Mouse (Mus musculus) heart, postnatal 25 days (tissue): ENCODE results near the gene Usp30. TPM values are rescaled to one million over a fixed set of nuclear protein-coding genes. Genes with fewer than 3 reads are reported as not detected.

Experiments used
- DNase-seq: peaks from one replicate; pipeline ENCODE4 v3.0.0; 2022; ENCODE audit warnings: low spot score
- intact Hi-C: fragments of 180-260 bp; cut with DNase I; formaldehyde crosslinking; loops from one replicate; pipeline ENCODE4 v1.15.1; 2025
- total RNA-seq, 2 experiments: library from RNA; stranded (reverse); gene quantifications; 2 replicates each; pipeline ENCODE4 v1.2.3; 2021

Gene Usp30
- total RNA-seq, 2 experiments from 2014 or later: 9.9 to 11.1 TPM

GRCm38 (mm10) chr5:114116586-114116985 is 51.3 kb downstream of the Usp30 start:
- no peak for DNase-seq
- intact Hi-C loops: no loop called here

- no peak for DNase-seq
- intact Hi-C loops: loop anchor here (10.0 kb wide), 1 partner anchor 255 kb away; no protein-coding TSS in a partner anchor
Measured at GRCm38 (mm10) chr5:114119806-114120205, 54.5 kb downstream of the Usp30 start.

- DNase-seq: no peak
- intact Hi-C loops: loop anchor here (2.0 to 10.0 kb wide), 3 partner anchors 25 to 249 kb away; no protein-coding TSS in a partner anchor
Measured at GRCm38 (mm10) chr5:114126008-114126407, 60.7 kb downstream of the Usp30 start.

- DNase-seq: no peak
- intact Hi-C loops: loop anchor here (2.0 to 10.0 kb wide), 3 partner anchors 26 to 248 kb away; no protein-coding TSS in a partner anchor
Measured at GRCm38 (mm10) chr5:114126499-114127244, 61.4 kb downstream of the Usp30 start.

- intact Hi-C loops: loop anchor here (2.0 to 10.0 kb wide), 3 partner anchors 27 to 247 kb away; no protein-coding TSS in a partner anchor
- peak; percentile 59 for DNase-seq
Measured at GRCm38 (mm10) chr5:114127374-114128349, 62.4 kb downstream of the Usp30 start, which contains the start of gene Alkbh2. TSS of gene Alkbh2 (minus strand) at chr5:114128218.

GRCm38 (mm10) chr5:114129550-114130210 is 64.4 kb downstream of the Usp30 start:
- DNase-seq: no peak
- intact Hi-C loops: loop anchor here (5.0 to 10.0 kb wide), 2 partner anchors 77 to 245 kb away; no protein-coding TSS in a partner anchor

- DNase-seq: no peak
- intact Hi-C loops: no loop called here
Measured at GRCm38 (mm10) chr5:114130211-114130605, 64.9 kb downstream of the Usp30 start, which contains the start of gene Ung. TSS of gene Ung (plus strand) at chr5:114130386.

- intact Hi-C loops: no loop called here
- peak; percentile 88 for DNase-seq
Measured at GRCm38 (mm10) chr5:114130698-114131520, 65.6 kb downstream of the Usp30 start.

GRCm38 (mm10) chr5:114131521-114131840 is 66.2 kb downstream of the Usp30 start:
- peak; percentile 40 for DNase-seq
- intact Hi-C loops: no loop called here

GRCm38 (mm10) chr5:114132841-114133240 is 67.6 kb downstream of the Usp30 start:
- no peak for DNase-seq
- intact Hi-C loops: no loop called here

GRCm38 (mm10) chr5:114134091-114134534 is 68.9 kb downstream of the Usp30 start:
- DNase-seq: no peak
- intact Hi-C loops: loop anchor here (2.0 kb wide), 1 partner anchor 19 kb away; no protein-coding TSS in a partner anchor

GRCm38 (mm10) chr5:114135516-114135915 is 70.3 kb downstream of the Usp30 start:
- no peak for DNase-seq
- intact Hi-C loops: loop anchor here (2.0 to 5.0 kb wide), 2 partner anchors 17 to 42 kb away; no protein-coding TSS in a partner anchor

- DNase-seq: no peak
- intact Hi-C loops: loop anchor here (5.0 kb wide), 1 partner anchor 40 kb away; no protein-coding TSS in a partner anchor
Measured at GRCm38 (mm10) chr5:114137481-114138276, 72.4 kb downstream of the Usp30 start.

- intact Hi-C loops: loop anchor here (5.0 kb wide), 1 partner anchor 39 kb away; no protein-coding TSS in a partner anchor
- no peak for DNase-seq
Measured at GRCm38 (mm10) chr5:114138277-114139164, 73.3 kb downstream of the Usp30 start.

- peak; percentile 84 for DNase-seq
- intact Hi-C loops: loop anchor here (5.0 kb wide), 1 partner anchor 38 kb away; no protein-coding TSS in a partner anchor
Measured at GRCm38 (mm10) chr5:114139175-114139574, 73.9 kb downstream of the Usp30 start.

- intact Hi-C loops: no loop called here
- no peak for DNase-seq
Measured at GRCm38 (mm10) chr5:114146028-114146888, 81.0 kb downstream of the Usp30 start, which contains the start of gene Acacb. TSS of gene Acacb (plus strand) at chr5:114146535.
